Mouse (Mus musculus) heart, embryonic 14.5 days (tissue): ENCODE data around the gene Fut4. TPM values are rescaled to one million over a fixed set of nuclear protein-coding genes. Genes with fewer than 3 reads are reported as not detected.

Experiments used
- ATAC-seq: fragments of 200-750 bp; cut with Nextera tagmentation; 2 replicates; pipeline ENCODE4 v1.8.0; 2017; ENCODE audit warnings: low read depth, moderate TSS enrichment; ENCODE audit not compliant: insufficient number of reproducible peaks, insufficient read depth, low FRiP score
- H3K27ac ChIP-seq, 2 experiments: fragments of 200-500 bp in 1 of 2; fragments of 300-500 bp in 1 of 2; sonication (generic) in 1 of 2; replicated peaks in 1 of 2; 2 replicates each; pipeline ENCODE4 v1.5.1; 2012 to 2014; ENCODE audit warnings: low read depth in 2 of 2, low read length in 2 of 2, control low read depth in 1 of 2, mild to moderate bottlenecking in 1 of 2, mixed read lengths in 1 of 2; ENCODE audit not compliant: control insufficient read depth in 1 of 2, insufficient read depth in 1 of 2
- H3K27me3 ChIP-seq: fragments of 300-500 bp; sonication (generic); 2 replicates; pipeline ENCODE4 v1.6.1; 2014; ENCODE audit warnings: mild to moderate bottlenecking, low read length, control low read depth; ENCODE audit not compliant: control insufficient read depth, insufficient read depth
- H3K36me3 ChIP-seq: fragments of 300-500 bp; sonication (generic); 2 replicates; pipeline ENCODE4 v1.6.1; 2014; ENCODE audit warnings: mild to moderate bottlenecking, control low read depth, low read length, mixed read lengths; ENCODE audit not compliant: control insufficient read depth, insufficient read depth
- H3K4me1 ChIP-seq, 2 experiments: fragments of 200-500 bp in 1 of 2; fragments of 300-500 bp in 1 of 2; sonication (generic) in 1 of 2; 2 replicates each; pipeline ENCODE4 v1.6.1; 2012 to 2014; ENCODE audit warnings: low read length in 2 of 2, control low read depth in 1 of 2, mixed read lengths in 1 of 2; ENCODE audit not compliant: control insufficient read depth in 2 of 2, insufficient read depth in 2 of 2
- H3K4me2 ChIP-seq: fragments of 300-500 bp; sonication (generic); 2 replicates; pipeline ENCODE4 v1.6.1; 2014; ENCODE audit warnings: mild to moderate bottlenecking, low read length
- H3K4me3 ChIP-seq, 2 experiments: fragments of 200-500 bp in 1 of 2; fragments of 300-500 bp in 1 of 2; sonication (generic) in 1 of 2; 2 replicates each; pipeline ENCODE4 v1.5.1; 2012 to 2014; ENCODE audit warnings: low read length in 2 of 2, mild to moderate bottlenecking in 2 of 2, control low read depth in 1 of 2, low read depth in 1 of 2, moderate library complexity in 1 of 2; ENCODE audit not compliant: control insufficient read depth in 1 of 2, insufficient read depth in 1 of 2
- H3K9ac ChIP-seq: fragments of 300-500 bp; sonication (generic); 2 replicates; pipeline ENCODE4 v1.6.1; 2014; ENCODE audit warnings: mild to moderate bottlenecking, low read length
- H3K9me3 ChIP-seq: fragments of 300-500 bp; sonication (generic); 2 replicates; pipeline ENCODE4 v1.6.1; 2016; ENCODE audit warnings: low read length, control low read depth; ENCODE audit not compliant: control insufficient read depth
- WGBS: fragments of 180-500 bp; shearing (Covaris S2); extraction: QIAGEN DNeasy Blood & Tissue Kit; methylation state at CpG from one replicate; pipeline ENCODE4 v1.1.7; 2014; 5-methylcytosine and 5-hydroxymethylcytosine counted together
- polyA plus RNA-seq: library from polyadenylated mRNA; unstranded; fragments of >200 nt; fragmentation: Nextera tagmentation; extraction: Ambion mirVana; gene quantifications from 2 replicates; pipeline ENCODE4 v1.2.1, GENCODE M21; 2014

The Fut4 gene
- 1.1 and 1.2 TPM in 2 replicates for polyA plus RNA-seq

- ATAC-seq: peak; percentile 72
- Histone ChIP-seq H3K36me3 (no peaks in the 10 kb centered on the region), H3K27ac (no peak within 1 kb of the TSS), H3K27me3 (peaks cover 8% of the 10 kb centered on the region), H3K9me3 (no peaks in the 10 kb centered on the region), H3K4me3 (peak within 1 kb of the TSS; percentile 55 to 57), H3K4me1 (peaks cover 0 to 6% of the 10 kb centered on the region in 2 experiments; a peak in 2 of 4 replicates), H3K4me2 (peak within 1 kb of the TSS; percentile 93), H3K9ac (peak within 1 kb of the TSS; percentile 71)
- WGBS: 0% methylated on average over 23 of the region's 28 CpGs
These were observed at the start of gene Fut4 for GRCm38 (mm10) chr9:14752001-14752522. Gene Fut4 (minus strand): TSS chr9:14752393.

GRCm38 (mm10) chr9:14787356-14787755 is 35.2 kb upstream of the Fut4 start:
- Histone ChIP-seq H3K27ac (no peak overlapping the region), H3K9me3 (no peaks in the 10 kb centered on the region), H3K36me3 (peaks cover 54% of the 10 kb centered on the region), H3K4me2 (no peak overlapping the region), H3K4me1 (peaks cover 0 to 9% of the 10 kb centered on the region in 2 experiments; a peak in 1 of 4 replicates), H3K4me3 (no peak overlapping the region), H3K27me3 (no peaks in the 10 kb centered on the region), H3K9ac (no peak overlapping the region)
- WGBS: 86% methylated on average over 6 of the region's 6 CpGs
- no peak for ATAC-seq

- Histone ChIP-seq H3K36me3 (peaks cover 52% of the 10 kb centered on the region), H3K4me1 (peaks cover 0 to 9% of the 10 kb centered on the region in 2 experiments; a peak in 1 of 4 replicates), H3K9me3 (no peaks in the 10 kb centered on the region), H3K9ac (peak within 1 kb of the TSS; percentile 89), H3K27me3 (no peaks in the 10 kb centered on the region), H3K4me2 (peak within 1 kb of the TSS; percentile 75), H3K4me3 (peak within 1 kb of the TSS; percentile 66 to 74), H3K27ac (peak within 1 kb of the TSS; percentile 91 to 94)
- whole genome bisulfite sequencing: under 1% methylated on average over 62 of the region's 62 CpGs
- peak; percentile 99 for ATAC-seq
These were observed 32.1 kb upstream of the Fut4 start, which contains the start of the genes Mre11a and Ankrd49 for GRCm38 (mm10) chr9:14784039-14785002. Gene Mre11a (plus strand): TSS chr9:14784654. Gene Ankrd49 (minus strand): TSS chr9:14784856.

GRCm38 (mm10) chr9:14778341-14778740 is 26.1 kb upstream of the Fut4 start:
- no peak overlapping the region for H3K27ac ChIP-seq
- H3K27me3 ChIP-seq: no peaks in the 10 kb centered on the region
- no peaks in the 10 kb centered on the region for H3K9me3 ChIP-seq
- WGBS: 42% methylated on average over 13 of the region's 13 CpGs
- no peaks in the 10 kb centered on the region for H3K4me1 ChIP-seq
- no peak overlapping the region for H3K9ac ChIP-seq
- ATAC-seq: no peak
- H3K4me2 ChIP-seq: no peak overlapping the region
- H3K4me3 ChIP-seq: no peak overlapping the region
- peaks cover 27% of the 10 kb centered on the region for H3K36me3 ChIP-seq

GRCm38 (mm10) chr9:14773813-14774212 is 21.6 kb upstream of the Fut4 start:
- 35% methylated on average over 2 of the region's 2 CpGs for whole genome bisulfite sequencing
- H3K4me1 ChIP-seq: peaks cover 0 to 5% of the 10 kb centered on the region in 2 experiments; a peak in 1 of 4 replicates

GRCm38 (mm10) chr9:14772074-14772473 is 19.9 kb upstream of the Fut4 start:
- H3K27me3 ChIP-seq: peaks cover 21% of the 10 kb centered on the region; the same call in 1 of the 2 replicates
- WGBS: 88% methylated on average over 2 of the region's 2 CpGs

More at GRCm38 (mm10) chr9:14773813-14774212, 21.6 kb upstream of the Fut4 start:
- no peak overlapping the region for H3K9ac ChIP-seq
- no peak overlapping the region for H3K4me2 ChIP-seq
- H3K9me3 ChIP-seq: no peaks in the 10 kb centered on the region
- ATAC-seq: no peak
- H3K36me3 ChIP-seq: no peaks in the 10 kb centered on the region
- H3K4me3 ChIP-seq: no peak overlapping the region
- H3K27ac ChIP-seq: no peak overlapping the region
- peaks cover 16% of the 10 kb centered on the region; the same call in 1 of the 2 replicates for H3K27me3 ChIP-seq

GRCm38 (mm10) chr9:14770803-14771471 is 18.7 kb upstream of the Fut4 start, which contains the start of gene 1700012B09Rik:
Gene 1700012B09Rik (minus strand): TSS chr9:14771030.
- Histone ChIP-seq H3K4me2 (0 out of 2 replicates have a peak within 1 kb of the TSS, but pooled peaks have one; percentile 8), H3K4me3 (no peak within 1 kb of the TSS), H3K27ac (no peak within 1 kb of the TSS)

More at GRCm38 (mm10) chr9:14772074-14772473, 19.9 kb upstream of the Fut4 start:
- no peak for ATAC-seq
- Histone ChIP-seq H3K36me3 (no peaks in the 10 kb centered on the region), H3K9ac (no peak overlapping the region), H3K27ac (no peak overlapping the region), H3K4me2 (no peak overlapping the region), H3K4me3 (no peak overlapping the region), H3K9me3 (no peaks in the 10 kb centered on the region), H3K4me1 (peaks cover 0 to 5% of the 10 kb centered on the region in 2 experiments; a peak in 1 of 4 replicates)

More at GRCm38 (mm10) chr9:14770803-14771471, 18.7 kb upstream of the Fut4 start, which contains the start of gene 1700012B09Rik:
- ATAC-seq: no peak
- H3K4me1 ChIP-seq: peaks cover 0 to 5% of the 10 kb centered on the region in 2 experiments; a peak in 1 of 4 replicates
- H3K9ac ChIP-seq: no peak within 1 kb of the TSS
- H3K36me3 ChIP-seq: no peaks in the 10 kb centered on the region
- WGBS: 18% methylated on average over 23 of the region's 23 CpGs
- no peaks in the 10 kb centered on the region for H3K9me3 ChIP-seq
- H3K27me3 ChIP-seq: peaks cover 28% of the 10 kb centered on the region; the same call in 1 of the 2 replicates
